Mouse (Mus musculus) G1E (cell line): Measurements from ENCODE around the gene Marveld2. TPM values are rescaled to one million over a fixed set of nuclear protein-coding genes. Genes with fewer than 3 reads are reported as not detected.

ENCODE experiments used
- ATAC-seq: 2 replicates; pipeline ENCODE4 v1.8.0; 2016; ENCODE audit warnings: mild to moderate bottlenecking; ENCODE audit not compliant: insufficient number of reproducible peaks, poor library complexity, low FRiP score, severe bottlenecking; ENCODE audit errors: extremely low read depth
- DNase-seq: peaks from one replicate; pipeline ENCODE4 v3.0.0; 2012; ENCODE audit warnings: low spot score
- H3K27me3 ChIP-seq: 2 replicates; pipeline ENCODE4 v1.6.1; 2012; ENCODE audit warnings: mild to moderate bottlenecking, low read length, inconsistent platforms; ENCODE audit not compliant: insufficient read depth
- H3K36me3 ChIP-seq: replicated peaks from 2 replicates; pipeline ENCODE3; 2012; ENCODE audit warnings: mild to moderate bottlenecking, inconsistent platforms
- H3K4me1 ChIP-seq: 2 replicates; pipeline ENCODE4 v1.6.1; 2012; ENCODE audit warnings: low read depth, low read length, inconsistent platforms, mixed read lengths; ENCODE audit not compliant: insufficient read depth
- H3K4me3 ChIP-seq: 2 replicates; pipeline ENCODE4 v1.5.1; 2012; ENCODE audit warnings: low read depth, mild to moderate bottlenecking, inconsistent platforms, low read length, moderate library complexity, mixed read lengths
- H3K9me3 ChIP-seq: replicated peaks from 2 replicates; pipeline ENCODE4 v1.6.1; 2012; ENCODE audit warnings: inconsistent platforms
- CTCF ChIP-seq: IDR thresholded peaks from 2 replicates; pipeline ENCODE4 v1.5.1; 2012; ENCODE audit warnings: low read depth, low read length, inconsistent platforms, mixed read lengths
- GATA1 ChIP-seq: IDR thresholded peaks from 2 replicates; pipeline ENCODE4 v1.6.1; 2012; ENCODE audit warnings: borderline replicate concordance, low read length, inconsistent platforms, mixed read lengths
- GATA2 ChIP-seq: IDR thresholded peaks from 2 replicates; pipeline ENCODE4 v1.6.1; 2012; ENCODE audit warnings: low read depth, low read length, inconsistent platforms, borderline replicate concordance
- POLR2AphosphoS5 ChIP-seq: IDR thresholded peaks from 2 replicates; pipeline ENCODE4 v1.6.1; 2012; ENCODE audit warnings: low read depth, low read length, inconsistent platforms; ENCODE audit not compliant: insufficient replicate concordance
- TAL1 ChIP-seq: conservative IDR thresholded peaks from 2 replicates; pipeline ENCODE4 v1.6.1; 2012; ENCODE audit warnings: low read depth, low read length, inconsistent platforms, mixed read lengths
- polyA plus RNA-seq: library from polyadenylated mRNA; stranded (reverse); fragments of >175 nt; gene quantifications from 2 replicates; pipeline ENCODE4 v1.2.3, GENCODE M21; 2012
- total RNA-seq, 2 experiments: library from RNA; stranded (forward) in 1 of 2; stranded (reverse) in 1 of 2; fragments of 200-1000 nt in 1 of 2; fragments of >200 nt in 1 of 2; fragmentation: Nextera tagmentation in 1 of 2; gene quantifications; 2 replicates each; pipeline ENCODE4 v1.2.3; 2014 to 2017

Gene Marveld2
- total and polyA plus RNA-seq, 3 experiments: 0.40 to 1.9 (median 1.4) TPM

DNA sequence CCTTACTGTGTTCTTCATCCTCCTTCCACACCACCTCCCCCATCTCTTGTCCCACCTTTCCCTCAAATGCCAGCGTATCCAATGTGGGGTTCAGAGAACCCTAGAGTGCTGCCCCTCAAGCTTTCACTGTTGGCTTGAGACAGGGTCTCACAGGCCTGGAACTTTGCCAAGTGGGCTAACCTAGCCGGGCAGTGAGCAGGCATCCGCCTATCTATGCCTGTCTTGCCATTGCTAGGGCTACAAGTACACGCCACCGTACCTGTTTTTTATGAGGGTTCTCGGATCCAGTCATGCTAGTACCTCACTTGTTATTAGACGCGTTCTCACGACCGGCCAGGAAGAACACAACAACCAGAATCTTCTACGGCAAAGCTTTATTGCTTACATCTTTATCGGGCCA, 28.1 kb downstream of the Marveld2 start:
- TF ChIP-seq TAL1 (no peak), GATA1 (no peak), POLR2AphosphoS5 (no peak), CTCF (no peak), GATA2 (no peak)
- DNase-seq (no peak), ATAC-seq (no peak)
- no peaks in the 10 kb centered on the region for H3K9me3 ChIP-seq
- peaks cover 12% of the 10 kb centered on the region; the same call in 1 of the 2 replicates for H3K27me3 ChIP-seq
- H3K4me1 ChIP-seq: no peaks in the 10 kb centered on the region
- H3K36me3 ChIP-seq: no peaks in the 10 kb centered on the region
- H3K4me3 ChIP-seq: no peak overlapping the region

DNA sequence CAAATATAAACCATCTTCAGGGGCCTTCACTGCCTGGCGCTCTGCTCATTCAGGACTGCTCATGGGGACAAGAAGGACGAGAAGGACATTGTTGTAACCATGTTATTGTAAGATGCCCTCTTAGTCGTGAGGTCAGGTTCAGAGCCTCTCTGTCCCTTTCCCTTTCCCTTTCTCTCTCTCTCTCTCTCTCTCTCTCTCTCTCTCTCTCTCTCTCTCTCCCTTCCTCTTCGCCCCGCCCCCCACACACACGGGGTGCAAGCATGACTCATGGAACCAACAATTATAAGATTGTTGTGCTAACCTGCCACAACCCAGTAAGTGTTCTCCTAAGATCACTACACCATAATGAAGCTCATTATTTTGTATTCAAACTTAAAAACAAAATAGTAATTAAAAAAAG, 34.6 kb downstream of the Marveld2 start:
- no peak for ATAC-seq
- no peak for DNase-seq
- H3K4me3 ChIP-seq: no peak overlapping the region

DNA sequence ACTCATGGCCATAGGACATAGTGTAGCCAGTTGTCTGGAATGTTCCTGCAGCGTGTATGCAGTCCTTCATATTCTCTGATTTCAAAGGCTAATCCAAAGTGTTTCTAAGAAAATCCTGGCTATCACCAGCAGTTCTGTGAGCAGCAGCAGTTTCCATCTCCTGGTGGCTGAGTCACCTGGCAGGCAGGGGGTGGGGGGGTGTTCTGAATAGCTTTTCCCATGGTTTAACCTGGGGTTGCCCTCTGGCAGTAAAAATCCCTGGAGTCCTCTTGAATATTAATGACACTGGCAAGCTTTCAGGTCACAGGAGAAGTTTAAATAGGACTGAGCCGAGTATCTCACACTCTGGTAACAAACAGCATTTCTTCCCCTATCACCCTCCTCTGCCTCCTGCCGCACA, 35.1 kb downstream of the Marveld2 start:
- 0 out of 2 replicates have a peak, but pooled peaks cover 11% of the 10 kb centered on the region for H3K27me3 ChIP-seq
- peaks cover 11% of the 10 kb centered on the region for H3K4me1 ChIP-seq
- H3K36me3 ChIP-seq: no peaks in the 10 kb centered on the region
- no peaks in the 10 kb centered on the region for H3K9me3 ChIP-seq
- DNase-seq: no peak
- TF ChIP-seq POLR2AphosphoS5: no peak
- TF ChIP-seq TAL1: no peak
- no peak for TF ChIP-seq GATA2
- TF ChIP-seq GATA1: no peak
- no peak for TF ChIP-seq CTCF
- no peak for ATAC-seq
- H3K4me3 ChIP-seq: no peak overlapping the region

More for the DNA sequence above, 34.6 kb downstream of the Marveld2 start:
- peaks cover 8% of the 10 kb centered on the region for H3K4me1 ChIP-seq
- 0 out of 2 replicates have a peak, but pooled peaks cover 11% of the 10 kb centered on the region for H3K27me3 ChIP-seq
- H3K36me3 ChIP-seq: no peaks in the 10 kb centered on the region
- H3K9me3 ChIP-seq: no peaks in the 10 kb centered on the region
- TF ChIP-seq TAL1 (no peak), POLR2AphosphoS5 (no peak), CTCF (no peak), GATA1 (no peak), GATA2 (no peak)

DNA sequence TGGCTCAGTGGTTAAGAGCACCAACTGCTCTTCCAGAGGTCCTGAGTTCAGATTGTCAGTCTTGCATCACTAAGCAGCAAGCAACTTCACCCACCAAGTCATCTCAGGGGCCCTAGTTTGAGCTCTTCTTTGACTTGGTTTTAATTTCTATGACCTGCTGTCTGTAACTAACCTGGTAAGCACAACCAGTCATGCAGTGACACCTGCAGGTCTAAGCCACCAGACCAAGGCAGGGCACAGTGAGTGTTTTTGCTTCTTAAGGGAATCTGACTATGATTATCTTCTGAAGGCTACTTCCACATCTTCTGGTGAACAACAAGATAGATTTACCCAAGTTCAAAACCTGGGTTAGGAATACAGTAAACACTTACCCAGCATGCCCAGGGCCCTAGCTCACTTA, 36.8 kb downstream of the Marveld2 start:
- Histone ChIP-seq H3K4me3 (no peak overlapping the region), H3K27me3 (0 out of 2 replicates have a peak, but pooled peaks cover 4% of the 10 kb centered on the region), H3K9me3 (no peaks in the 10 kb centered on the region), H3K36me3 (no peaks in the 10 kb centered on the region), H3K4me1 (peaks cover 23% of the 10 kb centered on the region)
- TF ChIP-seq GATA2: no peak
- no peak for TF ChIP-seq TAL1
- no peak for TF ChIP-seq POLR2AphosphoS5
- TF ChIP-seq CTCF: no peak
- TF ChIP-seq GATA1: no peak
- ATAC-seq (no peak), DNase-seq (no peak)

DNA sequence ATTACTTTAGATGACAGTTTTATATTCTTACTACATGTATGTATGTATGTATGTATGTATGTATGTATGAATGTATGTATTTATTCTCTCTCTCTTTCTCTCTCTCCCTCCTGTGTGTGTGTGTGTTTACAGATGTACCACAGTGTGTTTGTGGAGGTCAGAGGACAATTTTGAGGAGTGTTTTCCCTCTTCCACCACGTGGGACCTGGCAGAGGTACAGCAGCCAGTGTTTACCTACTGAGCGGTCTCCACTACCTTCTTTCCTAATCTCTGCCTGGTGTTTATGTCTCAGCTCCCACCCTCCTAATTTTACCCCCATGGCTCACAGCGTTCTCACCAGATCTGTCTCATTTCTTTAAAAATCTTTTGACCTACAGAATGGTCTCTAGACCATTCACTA, 37.6 kb downstream of the Marveld2 start:
- peaks cover 25% of the 10 kb centered on the region for H3K4me1 ChIP-seq
- H3K4me3 ChIP-seq: no peak overlapping the region
- H3K9me3 ChIP-seq: no peaks in the 10 kb centered on the region
- no peaks in the 10 kb centered on the region for H3K36me3 ChIP-seq
- DNase-seq (no peak), ATAC-seq (no peak)
- H3K27me3 ChIP-seq: 0 out of 2 replicates have a peak, but pooled peaks cover 4% of the 10 kb centered on the region
- TF ChIP-seq GATA2 (no peak), POLR2AphosphoS5 (no peak)

DNA sequence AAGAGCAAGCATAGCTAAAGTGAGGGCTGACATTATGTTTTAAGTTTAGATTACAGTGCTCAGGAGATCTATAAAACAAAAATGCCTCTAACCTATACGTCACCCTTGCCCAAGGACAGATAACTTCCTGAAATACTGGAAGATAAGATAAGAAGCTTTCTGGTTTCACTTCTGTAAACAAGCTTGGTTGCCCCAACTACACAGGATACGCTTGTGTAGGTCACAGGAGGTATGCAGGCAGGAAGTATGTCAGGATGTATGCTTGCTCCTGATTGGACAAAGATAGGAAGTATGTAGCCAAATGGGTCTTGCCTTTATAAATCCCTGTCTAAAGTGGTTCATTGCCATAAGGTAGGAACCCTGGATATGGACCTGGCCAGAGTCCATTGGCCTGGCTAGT, 40.8 kb downstream of the Marveld2 start:
- TF ChIP-seq POLR2AphosphoS5 (no peak), TAL1 (peak; percentile 32; the same call in 1 of the 2 replicates), GATA1 (no peak), GATA2 (no peak), CTCF (no peak)
- Histone ChIP-seq H3K4me3 (no peak overlapping the region; the same call in 1 of the 2 replicates), H3K4me1 (peaks cover 17% of the 10 kb centered on the region), H3K36me3 (no peaks in the 10 kb centered on the region), H3K9me3 (no peaks in the 10 kb centered on the region), H3K27me3 (peaks cover 3% of the 10 kb centered on the region; the same call in 1 of the 2 replicates)
- ATAC-seq: peak; percentile 93
- peak; percentile 40 for DNase-seq

DNA sequence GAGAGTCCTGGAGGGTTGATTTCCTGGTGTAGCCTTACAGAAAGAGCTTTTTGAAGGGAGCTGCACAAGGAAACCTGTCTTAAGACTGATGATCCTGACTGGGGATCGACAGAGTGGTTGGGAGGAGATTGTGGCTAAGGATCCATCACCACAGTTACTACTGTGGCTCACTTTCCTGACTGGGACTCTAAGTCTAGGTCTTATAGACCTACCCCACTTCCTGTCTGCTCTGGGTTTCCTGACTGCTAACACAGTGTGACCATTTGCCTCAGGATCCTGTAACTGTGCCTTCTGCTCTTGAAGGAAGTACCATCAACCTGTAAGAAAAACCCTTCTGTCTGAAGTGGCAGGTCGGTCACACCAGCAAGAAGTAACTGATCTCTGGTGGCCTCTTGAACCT, 46.1 kb downstream of the Marveld2 start:
- peaks cover 4% of the 10 kb centered on the region for H3K4me1 ChIP-seq
- no peaks in the 10 kb centered on the region for H3K9me3 ChIP-seq
- H3K27me3 ChIP-seq: peaks cover 11% of the 10 kb centered on the region
- H3K4me3 ChIP-seq: no peak overlapping the region
- TF ChIP-seq CTCF: no peak
- no peak for TF ChIP-seq GATA1
- TF ChIP-seq TAL1: no peak
- no peak for TF ChIP-seq GATA2
- TF ChIP-seq POLR2AphosphoS5: no peak
- H3K36me3 ChIP-seq: no peaks in the 10 kb centered on the region
- ATAC-seq (no peak), DNase-seq (no peak)
